Mouse (Mus musculus) hematopoietic stem cell, adult 5-6 weeks (primary cell): ENCODE measurements at regions not wholly inside any gene's neighbourhood (a gene's known extent, or its start where the extent isn't known, plus 50 kb on each side); places are given as distances from the start of the nearest gene placed in this dataset.
"Not testable (repeated sequence)": the region's sequence is repeated elsewhere in the genome, so short reads cannot be mapped to it uniquely, and the experiment has no call there.

Source experiments
- ATAC-seq, 2 experiments: fragments of 125-278 bp in 1 of 2; replicated peaks in 1 of 2; 2 replicates each; pipeline ENCODE4 v1.8.0; 2016 to 2017; ENCODE audit warnings: inconsistent platforms in 2 of 2, mild to moderate bottlenecking in 2 of 2, moderate number of reproducible peaks in 2 of 2, low read depth in 1 of 2, moderate TSS enrichment in 1 of 2; ENCODE audit not compliant: low FRiP score in 2 of 2, poor library complexity in 2 of 2, severe bottlenecking in 2 of 2, insufficient read depth in 1 of 2, low TSS enrichment in 1 of 2

- not testable (repeated sequence) for ATAC-seq
Measured at GRCm38 (mm10) chr8:71081291-71081690, 175.6 kb downstream of the Map1s start.

GRCm38 (mm10) chr8:71127131-71127530 is 145.4 kb upstream of the Myo9b start:
- not testable (repeated sequence) for ATAC-seq

GRCm38 (mm10) chr8:71130411-71131261 is 141.9 kb upstream of the Myo9b start:
- peak in 1 of 2 experiments; percentile 46; a peak in 3 of 4 replicates for ATAC-seq

GRCm38 (mm10) chr8:71131327-71132089 is 141.0 kb upstream of the Myo9b start:
- ATAC-seq, result 0 out of 4 replicates have a peak, but pooled peaks of 1 of the 2 experiments have one; percentile 40

- ATAC-seq, result not testable (repeated sequence)
Measured at GRCm38 (mm10) chr8:71132898-71133297, 139.6 kb upstream of the Myo9b start.

DNA sequence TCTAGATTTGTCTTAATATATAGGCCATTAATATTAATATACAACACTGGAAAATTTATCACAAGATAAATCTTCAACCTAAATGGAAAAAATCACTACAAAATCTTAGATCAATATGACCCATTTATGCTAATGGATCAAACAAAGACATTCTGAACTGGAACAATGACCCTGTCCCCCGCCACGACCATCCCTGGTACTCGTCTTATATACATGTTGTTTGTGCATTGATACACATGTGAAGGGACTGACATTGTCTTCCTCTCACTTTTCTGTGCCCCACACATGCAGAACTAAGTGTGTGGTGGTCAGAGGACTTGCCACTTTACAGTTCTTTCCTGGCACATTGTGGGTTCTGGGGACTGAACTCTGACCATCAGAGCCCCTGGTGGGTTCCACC is 135.4 kb upstream of the Myo9b start:
- not testable (repeated sequence) for ATAC-seq

DNA sequence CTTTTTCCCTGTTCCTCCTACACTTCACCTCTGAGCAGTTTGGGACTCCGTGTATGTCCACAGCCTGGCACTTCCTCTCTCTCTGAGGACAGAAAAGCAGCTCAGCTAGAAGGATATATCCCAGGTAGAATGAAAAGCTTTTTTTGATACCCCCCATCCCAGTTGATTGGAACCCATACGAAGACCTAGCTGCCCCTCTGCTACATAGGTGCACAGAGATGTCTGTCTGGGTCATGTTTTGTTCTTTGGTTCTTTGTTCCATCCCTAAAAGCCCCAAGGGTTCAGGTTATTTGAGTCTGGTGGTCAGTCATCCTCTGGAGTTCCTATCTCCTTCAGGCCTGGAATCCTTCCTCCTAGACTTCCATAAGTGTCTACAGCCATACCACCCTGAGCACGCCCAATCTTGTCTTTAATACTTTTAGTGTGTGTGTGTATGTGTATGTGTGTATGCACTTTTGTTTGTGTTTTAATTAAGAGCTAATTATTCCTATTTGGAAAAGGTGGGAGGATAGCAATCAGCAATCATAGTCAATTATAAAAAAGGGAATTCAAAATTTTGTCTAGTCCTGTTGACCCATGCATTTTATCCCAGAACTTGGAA is 130.0 kb upstream of the Myo9b start:
- ATAC-seq, result peak in 1 of 2 experiments; percentile 12; a peak in 1 of 4 replicates

DNA sequence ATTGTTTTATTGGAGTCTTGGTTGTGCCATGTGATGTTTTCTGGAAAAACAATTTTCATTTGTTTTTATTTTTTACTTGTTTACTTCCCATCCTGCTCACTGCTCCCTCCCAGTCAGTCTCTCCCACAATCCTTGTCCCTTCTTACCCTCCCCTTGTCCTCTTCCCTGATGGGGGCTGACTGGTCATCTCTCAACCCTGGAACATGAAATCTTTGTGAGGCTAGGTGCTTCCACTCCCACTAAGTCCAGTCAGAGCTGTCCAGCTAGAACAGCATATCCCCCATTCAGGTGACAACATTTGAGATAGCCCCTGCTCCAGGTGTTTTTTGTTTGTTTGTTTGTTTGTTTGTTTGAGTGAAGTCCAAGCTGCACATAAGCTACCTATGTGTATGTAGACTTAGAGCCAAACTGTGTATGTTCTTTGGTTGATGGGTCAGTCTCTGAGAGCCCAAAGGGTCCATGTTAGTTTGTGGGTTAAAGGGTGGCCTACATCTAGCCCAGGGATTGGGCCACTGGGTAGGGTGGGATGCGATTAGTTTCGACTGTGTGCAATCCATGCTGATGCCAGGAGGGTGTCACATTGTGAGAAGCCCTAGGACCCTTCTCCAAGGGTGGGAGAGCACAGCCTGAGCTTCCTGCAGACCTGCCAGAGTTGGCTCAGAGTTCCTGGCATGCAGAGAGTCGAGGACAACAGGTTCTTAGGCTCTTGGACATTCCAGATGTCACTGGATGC is 100.9 kb upstream of the Myo9b start:
- ATAC-seq, result not testable (repeated sequence)

- ATAC-seq, result not testable (repeated sequence)
Measured at GRCm38 (mm10) chr8:71192939-71193338, 79.6 kb upstream of the Myo9b start.

- ATAC-seq, result peak in 1 of 2 experiments; percentile 31; a peak in 2 of 4 replicates
Measured at GRCm38 (mm10) chr8:71195006-71195722, 77.3 kb upstream of the Myo9b start.
